31 mouse cellular contexts compared by ENCODE assay signal in genomic region chr1:80583281-80583680, GRCm38 (mm10).
DNase-seq lines count a peak whose midpoint lies in the region; ATAC-seq and TF ChIP-seq lines count a peak whose summit lies in the region.
"Had no signal": no experiment of that assay in that cellular context is flagged by ENCODE, and none has a peak within 500 bp of the region (broad histone marks: within the 10 kb centered on the region; RNA-seq: fewer than 3 reads in every experiment).

No protein-coding gene starts in this region.

- H3K4me3 ChIP-seq in forebrain, postnatal 0 days (ENCODE audit: low read depth, low read length): no peak overlapping the region
- H3K4me3 ChIP-seq in forebrain, embryonic 11.5 days (ENCODE audit: low read depth, low read length): no peak overlapping the region
- no peak overlapping the region for H3K4me3 ChIP-seq in liver, embryonic 14.5 days (ENCODE audit: insufficient read depth in 1 of 2, low read depth in 2 of 2, low read length in 2 of 2)
- H3K4me3 ChIP-seq: embryonic facial prominence, embryonic 10.5 days; embryonic facial prominence, embryonic 15.5 days; heart, embryonic 10.5 days; heart, embryonic 15.5 days; hindbrain, embryonic 12.5 days; intestine, embryonic 15.5 days; megakaryocyte, embryonic 14.5 days; midbrain, embryonic 13.5 days; neural tube, embryonic 13.5 days had no signal

- no peaks in the 10 kb centered on the region for H3K9me3 ChIP-seq in forebrain, postnatal 0 days (ENCODE audit: low read length)
- no peaks in the 10 kb centered on the region for H3K9me3 ChIP-seq in forebrain, embryonic 11.5 days (ENCODE audit: control insufficient read depth, low read length)
- no peaks in the 10 kb centered on the region for H3K9me3 ChIP-seq in liver, embryonic 14.5 days (ENCODE audit: control insufficient read depth, low read length)
- H3K9me3 ChIP-seq: embryonic facial prominence, embryonic 10.5 days; embryonic facial prominence, embryonic 15.5 days; heart, embryonic 10.5 days; heart, embryonic 15.5 days; hindbrain, embryonic 12.5 days; intestine, embryonic 15.5 days; megakaryocyte, embryonic 14.5 days; midbrain, embryonic 13.5 days; neural tube, embryonic 13.5 days had no signal

- 64% methylated on average over 5 of the region's 5 CpGs for whole genome bisulfite sequencing in forebrain, postnatal 0 days
- 93% methylated on average over 5 of the region's 5 CpGs for WGBS in forebrain, embryonic 11.5 days
- 58% methylated on average over 5 of the region's 5 CpGs for WGBS in liver, embryonic 14.5 days (ENCODE audit: insufficient replicate concordance)

- ATAC-seq in forebrain, postnatal 0 days: no peak; the same call in 1 of the 2 replicates
- ATAC-seq in forebrain, embryonic 11.5 days (replicated peaks; ENCODE audit: low FRiP score): no peak
- no peak for ATAC-seq in liver, embryonic 14.5 days (ENCODE audit: insufficient read depth)
- ATAC-seq: activated CD4-positive, CD25-positive, alpha-beta regulatory T cell, adult 4 months; hindbrain, postnatal 0 days; intestine, embryonic 15.5 days; midbrain, embryonic 13.5 days had no signal

- TF ChIP-seq CTCF in forebrain, postnatal 0 days (IDR thresholded peaks at IDR 0.05; ENCODE audit: low read depth): no peak
- TF ChIP-seq CTCF in liver, embryonic 14.5 days (IDR thresholded peaks at IDR 0.05; ENCODE audit: low read depth): no peak

- H3K36me3 ChIP-seq in forebrain, postnatal 0 days (ENCODE audit: insufficient read depth): no peaks in the 10 kb centered on the region
- H3K36me3 ChIP-seq in forebrain, embryonic 11.5 days (ENCODE audit: control insufficient read depth, insufficient read depth, low read length): no peaks in the 10 kb centered on the region
- H3K36me3 ChIP-seq in liver, embryonic 14.5 days (replicated peaks; ENCODE audit: control insufficient read depth, insufficient read depth, low read depth): no peaks in the 10 kb centered on the region
- H3K36me3 ChIP-seq: embryonic facial prominence, embryonic 10.5 days; embryonic facial prominence, embryonic 15.5 days; heart, embryonic 10.5 days; heart, embryonic 15.5 days; hindbrain, embryonic 12.5 days; intestine, embryonic 15.5 days; midbrain, embryonic 13.5 days; neural tube, embryonic 13.5 days had no signal

- H3K4me2 ChIP-seq in forebrain, postnatal 0 days (ENCODE audit: low read depth): no peak overlapping the region
- H3K4me2 ChIP-seq in forebrain, embryonic 11.5 days (ENCODE audit: low read depth, low read length, severe bottlenecking): no peak overlapping the region
- H3K4me2 ChIP-seq in liver, embryonic 14.5 days (ENCODE audit: low read depth): no peak overlapping the region
- H3K4me2 ChIP-seq: embryonic facial prominence, embryonic 15.5 days; heart, embryonic 15.5 days; hindbrain, embryonic 12.5 days; intestine, embryonic 15.5 days; midbrain, embryonic 13.5 days; neural tube, embryonic 13.5 days had no signal

- TF ChIP-seq EP300 in liver, embryonic 14.5 days (IDR thresholded peaks at IDR 0.05; ENCODE audit: low read depth): no peak

- DNase-seq in forebrain, postnatal 0 days: peak; percentile 26
- DNase-seq in forebrain, embryonic 11.5 days (ENCODE audit: low spot score): no peak
- peak in 2 of 3 experiments; percentile 40 to 42 for DNase-seq in liver, embryonic 14.5 days (ENCODE audit: low read depth in 3 of 3, low spot score in 3 of 3)
- DNase-seq in liver (no peak), MN1 (ENCODE audit: low spot score) (no peak)
- peak; percentile 17 for DNase-seq in c-Kit-positive CD71-positive TER-119-positive erythroid progenitor cells, embryonic 14.5 days (ENCODE audit: low spot score)
- no peak for DNase-seq in adrenal gland, postnatal 25 days
- DNase-seq: adrenal gland, adult 8-10 months; cerebellum, adult 8-10 months; cerebellum, postnatal 25 days; gastrocnemius, postnatal 14 days; heart, postnatal 36 days; kidney, adult 2 months; kidney, postnatal 4 days; lung, postnatal 36 days; right cerebral cortex, postnatal 4 days; thymus, adult 18-20 months; thymus, postnatal 36 days had no signal

- H3K27ac ChIP-seq in forebrain, postnatal 0 days (ENCODE audit: low read depth, low read length): no peak overlapping the region
- no peak overlapping the region for H3K27ac ChIP-seq in forebrain, embryonic 11.5 days (ENCODE audit: low read depth, low read length)
- H3K27ac ChIP-seq in liver, embryonic 14.5 days: no peak overlapping the region
- H3K27ac ChIP-seq: embryonic facial prominence, embryonic 10.5 days; embryonic facial prominence, embryonic 15.5 days; heart, embryonic 10.5 days; heart, embryonic 15.5 days; hindbrain, embryonic 12.5 days; hindbrain, postnatal 0 days; intestine, embryonic 15.5 days; kidney, postnatal 0 days; midbrain, embryonic 13.5 days; neural tube, embryonic 13.5 days; stomach, postnatal 0 days had no signal

- H3K4me1 ChIP-seq in forebrain, postnatal 0 days (ENCODE audit: insufficient read depth): no peaks in the 10 kb centered on the region
- no peaks in the 10 kb centered on the region for H3K4me1 ChIP-seq in forebrain, embryonic 11.5 days (replicated peaks; ENCODE audit: control insufficient read depth, insufficient read depth, low read length)
- H3K4me1 ChIP-seq in liver, embryonic 14.5 days (replicated peaks; ENCODE audit: control insufficient read depth in 2 of 2, insufficient read depth in 2 of 2, low read length in 1 of 2): no peaks in the 10 kb centered on the region
- H3K4me1 ChIP-seq: embryonic facial prominence, embryonic 10.5 days; embryonic facial prominence, embryonic 15.5 days; heart, embryonic 10.5 days; heart, embryonic 15.5 days; hindbrain, embryonic 12.5 days; intestine, embryonic 15.5 days; midbrain, embryonic 13.5 days; neural tube, embryonic 13.5 days had no signal

- no peak overlapping the region for H3K9ac ChIP-seq in forebrain, postnatal 0 days
- H3K9ac ChIP-seq in forebrain, embryonic 11.5 days (ENCODE audit: low read length): no peak overlapping the region
- no peak overlapping the region for H3K9ac ChIP-seq in liver, embryonic 14.5 days (replicated peaks)
- H3K9ac ChIP-seq: embryonic facial prominence, embryonic 15.5 days; heart, embryonic 15.5 days; hindbrain, embryonic 12.5 days; intestine, embryonic 15.5 days; midbrain, embryonic 13.5 days; neural tube, embryonic 13.5 days had no signal

- no peaks in the 10 kb centered on the region for H3K27me3 ChIP-seq in forebrain, postnatal 0 days (ENCODE audit: insufficient read depth, low read length)
- H3K27me3 ChIP-seq in forebrain, embryonic 11.5 days (ENCODE audit: control insufficient read depth, insufficient read depth, low read length): no peaks in the 10 kb centered on the region
- no peaks in the 10 kb centered on the region for H3K27me3 ChIP-seq in liver, embryonic 14.5 days (ENCODE audit: control insufficient read depth, insufficient read depth, low read length)
- H3K27me3 ChIP-seq: embryonic facial prominence, embryonic 15.5 days; heart, embryonic 15.5 days; hindbrain, embryonic 12.5 days; intestine, embryonic 15.5 days; megakaryocyte, embryonic 14.5 days; midbrain, embryonic 13.5 days; neural tube, embryonic 13.5 days had no signal

Comparison
In these comparisons a context has a peak if more than half of its experiments do, and no peak if none do; other contexts are left out.
1. DNase-seq: peak in forebrain, postnatal 0 days (single experiment), liver, embryonic 14.5 days (2 of 3) and c-Kit-positive CD71-positive TER-119-positive erythroid progenitor cells, embryonic 14.5 days (single experiment); none in forebrain, embryonic 11.5 days (single experiment), liver (single experiment), adrenal gland, postnatal 25 days (single experiment) and MN1 (single experiment).